Mouse (Mus musculus) fat pad, adult 2 months (tissue): ENCODE measurements at regions not wholly inside any gene's neighbourhood (a gene's known extent, or its start where the extent isn't known, plus 50 kb on each side); places are given as distances from the start of the nearest gene placed in this dataset.
"Not testable (repeated sequence)": the region's sequence is repeated elsewhere in the genome, so short reads cannot be mapped to it uniquely, and the experiment has no call there.

Experiments
- DNase-seq: peaks from one replicate; pipeline ENCODE4 v3.0.0-alpha.2; 2011; ENCODE audit warnings: low read depth, low spot score; ENCODE audit errors: extremely low read depth

DNA sequence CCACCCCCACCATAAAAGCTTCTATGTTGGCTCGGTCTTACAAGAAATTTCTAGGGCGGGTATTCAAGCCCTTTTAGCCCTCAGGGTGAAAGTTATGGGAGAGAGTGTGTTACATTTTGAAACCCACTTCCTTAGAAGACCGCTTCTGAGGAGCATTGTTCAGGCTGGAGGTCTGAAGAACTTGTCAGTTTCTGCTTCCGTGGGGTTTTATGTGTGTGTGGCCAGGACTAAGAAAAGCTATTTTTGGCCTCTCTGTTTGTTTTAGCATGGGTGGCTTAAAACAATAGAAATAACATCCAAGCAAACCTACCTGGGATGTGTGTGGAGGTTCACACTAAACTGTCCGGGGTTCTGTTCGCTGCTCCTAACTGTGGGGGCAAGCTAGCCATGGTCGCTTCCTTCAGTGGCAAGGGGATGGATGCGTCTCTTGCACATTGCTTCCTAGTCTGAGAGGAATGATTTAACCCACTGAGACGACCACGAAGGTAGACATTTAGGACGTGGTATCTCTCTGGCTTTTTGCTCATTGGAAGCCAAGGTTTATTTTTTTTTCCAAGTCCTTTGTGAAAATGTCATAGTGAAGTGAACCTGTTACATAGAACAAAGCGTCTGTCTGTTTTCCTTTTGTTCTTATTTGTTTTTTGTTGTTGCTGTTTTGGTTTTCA, 298.4 kb downstream of the Vrk1 start:
- no peak for DNase-seq

DNA sequence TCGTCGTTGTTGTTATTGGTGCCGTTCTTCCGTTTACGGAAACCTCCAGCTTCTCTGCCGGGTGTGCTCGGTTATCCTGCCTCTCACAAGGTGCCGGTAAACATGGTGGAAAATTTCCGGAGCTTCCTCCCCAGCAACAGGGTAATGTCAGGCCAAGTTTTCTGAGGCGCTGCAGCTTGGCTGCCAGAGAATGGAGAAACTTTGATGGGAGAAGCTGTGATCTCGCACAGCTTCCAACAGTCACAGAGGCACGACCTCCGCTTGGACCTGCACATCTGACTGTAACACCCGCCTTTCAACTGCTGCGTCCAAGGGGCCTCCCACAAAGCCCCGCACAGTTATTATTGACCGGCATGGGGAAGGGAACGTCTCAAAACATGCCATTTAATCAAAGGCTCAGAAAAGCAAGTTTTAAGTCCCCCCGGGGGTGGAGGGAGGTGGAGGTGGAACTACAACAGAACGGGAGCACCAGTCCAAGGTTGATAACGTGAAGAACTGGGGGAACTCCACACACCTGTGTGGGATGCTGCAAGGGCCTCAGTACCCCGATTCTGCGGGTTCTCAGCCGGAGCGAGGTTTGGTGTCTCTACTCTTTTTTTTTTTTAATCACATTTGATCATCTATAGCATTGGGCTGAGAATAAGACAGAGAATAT, 299.1 kb downstream of the Vrk1 start:
- DNase-seq = no peak

- no peak for DNase-seq
These were observed 300.1 kb downstream of the Vrk1 start for GRCm38 (mm10) chr12:106310171-106310570.

GRCm38 (mm10) chr12:106310585-106311319, 300.7 kb downstream of the Vrk1 start:
- DNase-seq = no peak

DNA sequence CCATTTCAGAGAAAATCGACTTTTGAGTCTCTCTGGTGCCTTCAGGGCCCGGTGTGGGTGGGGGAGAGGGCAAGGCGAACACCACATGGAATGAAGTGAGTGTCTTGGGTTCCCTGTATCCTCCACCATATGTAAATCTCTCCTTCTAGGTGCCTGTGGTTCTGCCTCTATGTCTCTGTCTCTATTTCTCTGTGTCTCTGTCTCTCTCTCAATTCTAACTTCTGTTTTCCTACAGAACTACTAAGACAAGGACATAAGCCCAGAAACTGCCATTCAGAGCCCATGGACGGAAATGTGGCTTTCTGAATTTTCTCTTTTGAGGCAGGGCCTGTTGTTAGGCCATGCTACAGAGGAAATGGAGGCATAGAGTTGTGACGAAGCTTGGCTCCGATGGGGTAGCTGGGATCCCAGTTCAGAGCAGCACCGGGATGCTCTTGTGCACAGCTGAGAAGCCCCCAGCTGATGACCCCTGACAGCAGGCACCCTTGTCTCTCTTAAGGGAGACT, 301.3 kb downstream of the Vrk1 start:
- no peak for DNase-seq

DNA sequence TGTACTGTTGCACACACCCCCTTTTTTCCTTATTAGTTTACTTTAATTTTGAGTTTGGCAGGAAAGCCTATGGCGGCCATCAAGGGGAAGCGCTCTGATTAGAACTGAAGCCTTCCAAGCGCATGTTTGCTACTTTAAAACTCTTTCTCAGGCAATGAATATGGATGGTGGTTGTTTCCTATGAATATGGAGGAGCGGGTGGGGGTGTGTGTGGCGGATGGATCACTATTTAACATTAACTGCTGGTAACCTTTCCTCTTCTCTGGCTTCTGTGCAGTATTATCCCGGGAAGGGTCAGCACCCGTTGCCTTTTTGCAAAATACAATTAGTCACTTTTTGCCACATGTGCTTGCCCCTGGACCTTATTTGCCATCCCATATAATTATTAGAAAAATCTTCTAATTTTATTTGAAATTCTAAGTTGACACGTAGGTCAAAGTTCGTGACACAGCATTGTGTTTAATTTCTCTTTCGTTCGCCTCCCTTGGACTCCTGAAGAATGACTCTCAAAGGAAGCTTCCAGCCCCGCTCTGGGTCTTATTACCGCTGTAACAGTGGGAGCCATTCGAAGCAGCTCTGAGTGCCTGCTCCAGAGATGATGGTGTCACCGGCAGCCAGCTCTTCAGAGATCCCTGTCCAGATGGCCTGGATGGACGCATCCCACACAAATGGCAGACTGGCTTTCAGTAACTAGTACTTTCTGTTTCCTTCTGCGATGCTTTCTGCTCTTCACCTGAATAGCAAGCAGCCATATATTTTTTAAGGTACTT, 302.0 kb downstream of the Vrk1 start:
- DNase-seq = no peak

GRCm38 (mm10) chr12:106317738-106318137, 307.7 kb downstream of the Vrk1 start:
- DNase-seq = no peak

- no peak for DNase-seq
These were observed 311.5 kb downstream of the Vrk1 start for GRCm38 (mm10) chr12:106321511-106321910.

DNA sequence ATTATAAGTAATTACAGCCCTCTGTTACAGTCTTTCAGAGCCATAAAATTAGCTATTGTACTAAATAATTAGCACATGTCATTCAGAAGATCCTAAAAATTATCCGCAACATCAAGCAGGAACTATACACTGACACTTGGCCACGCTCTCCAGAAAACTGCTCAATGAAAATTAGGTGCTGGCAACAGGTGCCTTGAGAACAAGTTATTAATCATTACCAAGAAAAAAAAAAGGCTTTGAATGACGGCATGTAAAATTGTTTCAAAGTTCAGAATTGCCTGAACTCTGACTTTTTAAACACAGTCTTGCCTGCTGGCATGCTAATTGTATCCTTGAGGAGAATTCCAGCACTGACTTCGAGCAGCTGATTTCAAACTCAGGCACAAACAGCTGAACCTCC, 316.6 kb downstream of the Vrk1 start:
- DNase-seq = no peak

DNA sequence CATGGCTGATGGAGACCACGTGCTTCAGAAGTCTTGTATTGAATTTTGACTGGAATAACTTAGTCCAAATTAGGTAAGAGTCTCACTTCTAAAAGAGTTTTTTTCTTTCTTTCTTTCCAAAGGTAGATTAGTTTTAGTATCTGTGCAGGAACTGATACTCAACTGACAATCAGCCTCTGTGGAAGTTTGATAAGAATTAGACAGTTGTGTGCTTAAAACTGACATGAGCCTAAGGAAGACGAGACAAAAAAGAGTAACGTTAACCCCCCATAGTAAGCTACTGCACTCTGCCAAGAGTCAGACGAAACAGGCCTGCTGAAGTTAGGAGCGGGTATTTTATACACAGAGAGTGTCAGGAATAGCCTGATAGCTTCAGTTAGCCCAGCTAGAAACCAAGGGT, 317.3 kb downstream of the Vrk1 start:
- no peak for DNase-seq

DNA sequence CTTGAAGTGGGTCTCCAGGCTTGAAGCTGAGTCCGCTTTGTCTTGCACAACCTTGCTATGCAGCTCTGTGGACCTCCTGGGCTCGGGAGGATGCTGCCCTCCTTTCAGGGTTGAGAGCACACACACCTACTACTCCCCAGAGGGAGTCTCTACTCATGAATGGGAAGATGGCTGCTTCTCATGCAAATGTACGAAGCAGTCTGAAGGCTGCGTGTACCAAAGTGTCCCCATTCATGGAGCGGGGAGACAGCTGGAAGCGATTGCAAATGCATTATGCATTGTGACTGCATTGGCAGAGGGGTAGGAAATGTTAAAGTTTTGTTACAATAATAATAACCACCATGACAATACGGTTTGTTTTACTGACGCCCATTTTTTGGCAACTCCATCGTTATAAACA, 347.8 kb downstream of the Vrk1 start:
- no peak for DNase-seq

DNA sequence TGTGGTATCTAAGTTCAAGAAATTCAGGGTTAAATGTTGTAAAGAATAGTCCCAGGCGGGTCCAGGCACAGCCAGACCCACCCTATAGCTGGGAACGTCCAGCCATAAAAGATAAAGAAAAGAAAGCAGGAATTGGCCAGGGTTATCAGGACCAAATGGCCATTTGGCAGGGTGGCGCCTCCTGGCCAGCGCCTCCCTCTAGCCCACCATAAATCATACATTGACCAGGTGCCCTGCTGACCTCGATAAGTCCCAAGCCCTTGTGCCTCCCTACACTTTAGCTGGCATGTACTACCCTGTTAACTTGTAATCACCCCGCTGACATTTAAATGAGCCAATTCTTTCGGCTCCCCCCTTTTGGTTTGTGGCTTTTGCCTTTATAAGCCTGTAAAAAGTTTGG, 351.6 kb downstream of the Vrk1 start:
- not testable (repeated sequence) for DNase-seq

DNA sequence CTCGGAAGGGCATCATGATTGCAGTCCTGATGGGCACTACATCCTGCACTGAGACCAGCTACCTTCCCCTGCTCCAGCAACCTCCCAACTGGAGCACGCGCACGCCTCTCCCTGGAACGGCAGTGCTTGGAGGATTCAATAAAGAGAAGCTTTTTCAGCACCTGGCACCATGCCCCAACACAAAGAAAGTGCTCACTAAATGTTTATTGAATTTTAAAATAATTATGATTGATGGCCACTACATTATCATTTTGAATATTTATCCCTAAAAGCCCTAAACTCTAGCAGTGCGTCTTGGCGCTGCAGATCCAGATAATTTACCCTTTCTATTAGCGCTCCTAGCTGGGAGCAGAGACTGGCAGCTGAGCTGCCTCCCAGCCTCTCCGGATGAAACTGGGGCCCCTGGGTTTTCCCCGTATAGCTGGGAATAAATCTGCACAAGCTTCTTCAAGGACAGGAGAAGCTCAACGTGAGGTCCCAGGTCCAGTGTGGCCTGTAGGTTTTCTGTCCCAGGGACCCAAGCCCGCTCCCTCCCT, 364.9 kb downstream of the Vrk1 start:
- no peak for DNase-seq

DNA sequence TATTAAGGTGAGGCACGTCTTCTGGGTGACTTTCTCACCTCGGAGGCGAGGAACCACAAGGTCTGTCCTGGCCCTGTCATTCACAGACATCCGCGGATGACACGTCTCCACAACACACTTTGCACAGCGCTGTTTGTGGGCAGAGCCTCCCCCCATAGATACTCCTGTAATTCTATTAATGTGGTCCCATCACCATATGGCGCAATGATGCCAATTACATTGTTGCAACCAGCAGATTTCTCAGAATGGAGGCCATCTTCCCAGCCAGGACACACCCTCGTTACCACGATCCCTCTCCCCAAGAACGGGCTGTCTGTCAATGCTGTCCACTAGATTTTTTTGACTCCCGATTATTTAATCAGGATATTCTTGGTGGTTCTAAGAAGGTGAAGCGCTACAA, 365.9 kb downstream of the Vrk1 start:
- no peak for DNase-seq

GRCm38 (mm10) chr12:106376783-106377182, 366.8 kb downstream of the Vrk1 start:
- DNase-seq = no peak

DNA sequence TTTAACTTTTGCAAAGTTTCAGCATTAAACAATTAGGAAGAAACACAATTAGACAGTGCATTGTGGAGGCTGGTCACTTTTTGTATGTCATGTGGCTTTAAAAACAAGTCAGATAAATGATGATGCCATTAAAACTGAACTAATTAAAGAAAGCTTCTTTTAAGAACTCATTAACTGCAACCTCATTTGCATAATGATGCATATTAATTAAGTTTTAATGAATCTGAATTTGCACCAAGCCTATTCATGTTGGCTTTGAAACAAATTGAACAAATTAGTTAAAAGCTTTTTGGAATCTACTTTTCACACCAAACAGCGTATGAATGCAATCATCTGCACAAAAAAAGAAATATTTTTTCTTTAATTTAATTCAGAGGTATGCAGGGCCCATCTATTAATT, 367.3 kb downstream of the Vrk1 start:
- DNase-seq = no peak

GRCm38 (mm10) chr12:106377761-106378160, 367.7 kb downstream of the Vrk1 start:
- DNase-seq = no peak

DNA sequence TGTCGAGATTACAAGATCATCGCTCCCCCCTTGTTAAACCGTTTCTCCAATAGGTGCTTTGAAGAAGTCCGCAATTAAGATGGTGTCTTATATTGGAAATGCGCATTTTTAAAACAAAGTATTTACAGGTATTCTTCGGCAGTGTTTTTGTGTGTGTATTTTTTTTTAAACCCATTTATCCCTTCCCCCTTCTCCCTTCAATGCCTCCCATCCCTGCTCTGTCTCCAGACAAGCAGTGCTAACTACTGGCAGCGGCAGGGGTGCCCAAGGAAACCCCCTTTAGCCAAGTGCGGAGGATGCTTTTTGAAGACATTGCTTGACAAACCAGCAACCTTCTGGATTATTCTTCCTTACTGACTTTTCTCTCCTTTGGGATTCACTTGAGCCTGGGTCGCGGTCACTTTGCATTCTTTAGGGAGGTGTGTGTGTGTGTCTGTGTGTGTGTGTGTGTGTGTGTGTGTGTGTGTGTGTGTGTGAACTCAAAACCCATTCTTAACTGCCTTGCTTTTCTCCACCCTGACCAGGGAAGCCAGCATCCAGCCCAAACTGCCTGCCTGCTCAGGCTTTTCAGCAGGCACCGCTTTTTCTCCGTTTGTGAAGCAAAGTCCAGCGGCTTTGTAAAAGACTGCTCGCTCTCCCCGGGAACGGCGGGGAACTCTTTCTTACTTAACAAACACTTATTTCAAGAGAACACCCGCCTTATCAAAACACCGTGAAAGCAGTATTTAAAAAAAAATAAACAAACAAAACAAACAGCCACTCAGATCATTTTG, 368.5 kb downstream of the Vrk1 start:
- DNase-seq = no peak

DNA sequence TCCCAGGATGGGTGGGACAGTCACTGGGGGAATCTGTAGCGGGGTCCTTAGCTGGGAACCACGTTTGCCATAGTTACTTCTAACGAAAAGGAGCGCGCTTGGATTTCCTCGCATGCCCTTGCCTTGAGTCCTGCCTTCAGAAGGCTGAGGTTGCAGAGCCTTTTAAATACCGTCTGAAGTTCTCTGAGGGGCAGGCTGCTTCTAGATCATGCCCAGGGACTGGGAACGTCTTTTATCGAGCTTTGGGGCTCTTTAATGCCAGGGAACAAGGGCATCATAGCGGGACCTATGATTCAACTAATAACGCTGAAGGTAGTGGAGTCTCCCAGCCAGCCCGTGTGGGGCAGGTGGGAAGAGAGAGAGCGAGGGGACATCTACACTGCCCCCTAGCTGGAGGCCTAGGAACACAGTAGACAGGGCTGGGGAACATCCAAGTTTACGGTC, 369.1 kb downstream of the Vrk1 start:
- DNase-seq = no peak

DNA sequence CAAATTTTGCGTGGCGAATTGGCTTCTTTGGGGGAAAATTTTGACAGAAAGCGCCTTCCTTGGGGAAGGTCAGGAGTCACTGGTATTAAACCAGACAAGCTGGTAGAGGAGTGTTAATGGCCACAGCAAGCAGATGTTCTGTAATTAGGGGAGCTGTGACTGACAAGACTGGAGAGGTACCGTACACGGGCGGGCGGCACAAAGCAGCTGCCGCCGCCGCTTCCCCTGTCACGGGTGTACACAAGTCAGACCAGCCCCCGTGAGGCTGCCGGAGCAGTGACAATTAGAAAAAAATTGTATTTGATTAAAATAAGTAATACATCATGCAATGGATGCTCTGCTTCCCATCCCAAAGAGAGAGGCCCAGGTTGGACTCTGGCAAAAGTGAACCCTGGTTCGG, 369.8 kb downstream of the Vrk1 start:
- no peak for DNase-seq
